Mouse (Mus musculus): Measurements from ENCODE around the gene Ppp1ca.

DNA sequence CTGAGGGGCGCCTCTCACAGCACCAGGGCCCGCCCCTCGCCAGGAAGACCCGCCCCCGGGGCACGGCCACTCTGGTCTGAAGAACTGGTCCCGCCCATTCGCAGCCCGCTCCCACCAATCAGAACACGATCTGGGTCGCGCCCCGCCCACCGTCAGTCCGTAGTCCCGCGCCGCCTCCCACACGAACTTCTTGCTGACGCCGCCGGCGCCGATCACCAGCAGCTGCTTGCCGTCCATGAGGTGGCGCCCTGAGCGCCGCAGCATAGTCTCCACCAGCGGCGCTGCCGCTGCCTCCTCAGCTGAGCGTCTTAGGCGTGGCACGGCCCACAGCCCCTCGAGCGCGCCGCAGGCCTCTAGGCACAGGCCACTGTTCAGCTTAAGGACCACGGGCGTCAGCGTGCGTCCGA is 22.5 kb upstream of the Ppp1ca start:
- peak; percentile 95 for TF ChIP-seq CTCF (IDR thresholded peaks at IDR 0.05; ENCODE audit: low read depth)
- peak; percentile 65; the same call in 1 of the 2 replicates for TF ChIP-seq EP300 (IDR thresholded peaks at IDR 0.05; ENCODE audit: low read depth)

Measured in heart, postnatal 0 days (tissue).